Mouse (Mus musculus) kidney, embryonic 15.5 days (tissue): ENCODE measurements at regions not wholly inside any gene's neighbourhood (a gene's known extent, or its start where the extent isn't known, plus 50 kb on each side); places are given as distances from the start of the nearest gene placed in this dataset.

Source experiments
- ATAC-seq: fragments of 200-750 bp; cut with Nextera tagmentation; replicated peaks from 2 replicates; pipeline ENCODE4 v1.8.0; 2017; ENCODE audit warnings: moderate TSS enrichment; ENCODE audit not compliant: low FRiP score
- H3K27ac ChIP-seq: fragments of 300-500 bp; sonication (generic); 2 replicates; pipeline ENCODE4 v1.5.1; 2015; ENCODE audit warnings: mild to moderate bottlenecking, inconsistent platforms
- H3K27me3 ChIP-seq: fragments of 300-500 bp; sonication (generic); 2 replicates; pipeline ENCODE4 v1.6.1; 2015; ENCODE audit warnings: inconsistent platforms
- H3K36me3 ChIP-seq: fragments of 300-500 bp; sonication (generic); 2 replicates; pipeline ENCODE4 v1.6.1; 2015; ENCODE audit warnings: inconsistent platforms
- H3K4me1 ChIP-seq: fragments of 300-500 bp; sonication (generic); 2 replicates; pipeline ENCODE4 v1.6.1; 2015; ENCODE audit warnings: inconsistent platforms
- H3K4me2 ChIP-seq: fragments of 300-500 bp; sonication (generic); 2 replicates; pipeline ENCODE4 v1.6.1; 2015; ENCODE audit warnings: moderate library complexity, mild to moderate bottlenecking, inconsistent platforms
- H3K4me3 ChIP-seq: fragments of 300-500 bp; sonication (generic); replicated peaks from 2 replicates; pipeline ENCODE4 v1.5.1; 2015; ENCODE audit warnings: mild to moderate bottlenecking, inconsistent platforms
- H3K9ac ChIP-seq: fragments of 300-500 bp; sonication (generic); 2 replicates; pipeline ENCODE4 v1.6.1; 2015; ENCODE audit warnings: mild to moderate bottlenecking, inconsistent platforms
- H3K9me3 ChIP-seq: fragments of 300-500 bp; sonication (generic); replicated peaks from 2 replicates; pipeline ENCODE4 v1.6.1; 2016; ENCODE audit warnings: inconsistent platforms
- WGBS: fragments of 180-500 bp; shearing (Covaris S2); methylation state at CpG from one replicate; pipeline ENCODE4 v1.1.7; 2015; ENCODE audit warnings: mixed read lengths; 5-methylcytosine and 5-hydroxymethylcytosine counted together

- Histone ChIP-seq H3K4me2 (no peak overlapping the region), H3K27ac (no peak overlapping the region), H3K4me1 (no peaks in the 10 kb centered on the region), H3K36me3 (no peaks in the 10 kb centered on the region), H3K4me3 (no peak overlapping the region), H3K27me3 (no peaks in the 10 kb centered on the region), H3K9me3 (no peaks in the 10 kb centered on the region), H3K9ac (no peak overlapping the region)
- ATAC-seq: no peak
- WGBS: 78% methylated on average over 6 of the region's 6 CpGs
These were observed 161.7 kb downstream of the Rps29 start for GRCm38 (mm10) chr12:68997259-68997658.

GRCm38 (mm10) chr12:68996740-68997139 is 162.2 kb downstream of the Rps29 start:
- WGBS: 62% methylated on average over 12 of the region's 12 CpGs
- no peak overlapping the region for H3K27ac ChIP-seq
- no peaks in the 10 kb centered on the region for H3K4me1 ChIP-seq
- ATAC-seq: no peak
- no peaks in the 10 kb centered on the region for H3K36me3 ChIP-seq
- H3K9ac ChIP-seq: no peak overlapping the region
- H3K9me3 ChIP-seq: no peaks in the 10 kb centered on the region
- H3K4me2 ChIP-seq: no peak overlapping the region
- H3K4me3 ChIP-seq: no peak overlapping the region
- no peaks in the 10 kb centered on the region for H3K27me3 ChIP-seq

- Histone ChIP-seq H3K9ac (no peak overlapping the region), H3K27ac (no peak overlapping the region), H3K4me3 (no peak overlapping the region), H3K4me1 (no peaks in the 10 kb centered on the region), H3K4me2 (no peak overlapping the region), H3K36me3 (no peaks in the 10 kb centered on the region), H3K9me3 (no peaks in the 10 kb centered on the region), H3K27me3 (no peaks in the 10 kb centered on the region)
- 88% methylated on average over 4 of the region's 4 CpGs for WGBS
- ATAC-seq: no peak
These were observed 178.3 kb downstream of the Rps29 start for GRCm38 (mm10) chr12:68980640-68981039.

GRCm38 (mm10) chr12:68980173-68980572 is 178.8 kb downstream of the Rps29 start:
- no peak overlapping the region for H3K9ac ChIP-seq
- no peak overlapping the region for H3K4me3 ChIP-seq
- no peaks in the 10 kb centered on the region for H3K27me3 ChIP-seq
- H3K4me2 ChIP-seq: no peak overlapping the region
- no peak overlapping the region for H3K27ac ChIP-seq
- ATAC-seq: no peak
- no peaks in the 10 kb centered on the region for H3K4me1 ChIP-seq
- 72% methylated on average over 4 of the region's 4 CpGs for WGBS
- H3K9me3 ChIP-seq: no peaks in the 10 kb centered on the region
- H3K36me3 ChIP-seq: no peaks in the 10 kb centered on the region

GRCm38 (mm10) chr12:68979232-68979631 is 179.8 kb downstream of the Rps29 start:
- Histone ChIP-seq H3K4me3 (no peak overlapping the region), H3K4me1 (no peaks in the 10 kb centered on the region), H3K27ac (no peak overlapping the region), H3K36me3 (no peaks in the 10 kb centered on the region), H3K9ac (no peak overlapping the region), H3K4me2 (no peak overlapping the region), H3K27me3 (no peaks in the 10 kb centered on the region), H3K9me3 (no peaks in the 10 kb centered on the region)
- WGBS: 94% methylated on average over 3 of the region's 3 CpGs
- ATAC-seq: no peak

GRCm38 (mm10) chr12:68977276-68977675 is 181.7 kb downstream of the Rps29 start:
- WGBS: 47% methylated on average over 4 of the region's 4 CpGs
- H3K4me3 ChIP-seq: no peak overlapping the region
- H3K27me3 ChIP-seq: no peaks in the 10 kb centered on the region
- H3K4me1 ChIP-seq: no peaks in the 10 kb centered on the region
- H3K9ac ChIP-seq: no peak overlapping the region
- no peaks in the 10 kb centered on the region for H3K9me3 ChIP-seq
- H3K27ac ChIP-seq: no peak overlapping the region
- H3K36me3 ChIP-seq: no peaks in the 10 kb centered on the region
- no peak for ATAC-seq
- no peak overlapping the region for H3K4me2 ChIP-seq

GRCm38 (mm10) chr12:68947240-68947639 is 211.7 kb downstream of the Rps29 start:
- H3K9me3 ChIP-seq: no peaks in the 10 kb centered on the region
- H3K4me3 ChIP-seq: no peak overlapping the region
- no peak overlapping the region for H3K27ac ChIP-seq
- WGBS: 41% methylated on average over 2 of the region's 2 CpGs
- H3K4me1 ChIP-seq: no peaks in the 10 kb centered on the region
- no peak overlapping the region for H3K4me2 ChIP-seq
- H3K27me3 ChIP-seq: no peaks in the 10 kb centered on the region
- H3K9ac ChIP-seq: no peak overlapping the region
- no peaks in the 10 kb centered on the region for H3K36me3 ChIP-seq
- no peak for ATAC-seq

DNA sequence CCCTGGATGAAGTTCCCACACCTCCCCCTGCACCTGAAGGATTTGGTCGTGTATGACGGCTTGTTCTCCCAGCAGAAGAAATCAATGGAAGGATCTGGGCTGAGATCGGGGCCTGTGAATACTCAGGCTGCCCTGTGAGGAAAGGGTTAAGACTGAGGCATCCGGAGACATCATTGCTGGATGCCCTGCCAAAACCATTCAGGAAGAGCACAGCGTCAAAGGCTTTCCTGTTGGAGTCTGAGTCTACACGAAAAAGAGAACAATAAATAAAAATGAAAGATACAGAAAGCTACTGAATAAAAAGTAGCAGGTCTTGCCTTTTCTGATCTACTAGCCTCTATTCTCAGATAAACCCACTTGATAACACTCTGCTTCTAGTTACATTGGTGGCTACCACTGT is 248.4 kb downstream of the Rps29 start:
- H3K36me3 ChIP-seq: no peaks in the 10 kb centered on the region
- no peak overlapping the region for H3K9ac ChIP-seq
- no peak overlapping the region for H3K4me2 ChIP-seq
- no peak overlapping the region for H3K4me3 ChIP-seq
- WGBS: 35% methylated on average over 6 of the region's 6 CpGs
- no peaks in the 10 kb centered on the region for H3K9me3 ChIP-seq
- no peak for ATAC-seq
- no peaks in the 10 kb centered on the region for H3K27me3 ChIP-seq
- H3K27ac ChIP-seq: no peak overlapping the region
- no peaks in the 10 kb centered on the region for H3K4me1 ChIP-seq

GRCm38 (mm10) chr12:68904770-68905169 is 254.2 kb downstream of the Rps29 start:
- no peaks in the 10 kb centered on the region; the same call in 1 of the 2 replicates for H3K4me1 ChIP-seq
- no peaks in the 10 kb centered on the region for H3K27me3 ChIP-seq
- ATAC-seq: no peak
- H3K4me2 ChIP-seq: no peak overlapping the region
- no peak overlapping the region for H3K9ac ChIP-seq
- H3K9me3 ChIP-seq: no peaks in the 10 kb centered on the region
- no peak overlapping the region for H3K27ac ChIP-seq
- 95% methylated on average over 1 of the region's 1 CpGs for WGBS
- no peak overlapping the region for H3K4me3 ChIP-seq
- H3K36me3 ChIP-seq: no peaks in the 10 kb centered on the region

- no peak overlapping the region for H3K27ac ChIP-seq
- no peaks in the 10 kb centered on the region for H3K4me1 ChIP-seq
- H3K9ac ChIP-seq: no peak overlapping the region
- H3K27me3 ChIP-seq: no peaks in the 10 kb centered on the region
- 62% methylated on average over 3 of the region's 3 CpGs for WGBS
- no peaks in the 10 kb centered on the region for H3K36me3 ChIP-seq
- no peak for ATAC-seq
- no peak overlapping the region for H3K4me3 ChIP-seq
- H3K4me2 ChIP-seq: no peak overlapping the region
- no peaks in the 10 kb centered on the region for H3K9me3 ChIP-seq
These were observed 269.8 kb downstream of the Rps29 start for GRCm38 (mm10) chr12:68889141-68889540.

DNA sequence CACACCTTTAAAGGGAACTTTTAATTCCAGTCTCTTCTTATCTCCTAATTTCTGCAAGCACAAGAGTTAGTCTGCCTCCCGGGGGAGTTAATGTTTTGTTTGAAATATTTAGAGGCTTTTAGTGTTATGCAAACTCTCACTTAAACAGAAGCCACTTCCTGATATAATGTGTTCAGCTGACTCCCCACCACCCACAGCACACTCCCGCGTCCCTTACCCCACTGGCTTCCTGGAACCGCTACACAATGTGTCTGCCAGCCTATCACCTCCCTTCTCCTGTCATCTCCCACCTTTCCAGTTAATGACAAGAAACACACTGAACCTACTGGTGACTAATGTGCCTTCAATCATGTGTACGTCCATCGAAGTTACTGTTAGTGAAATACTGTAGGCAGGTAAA is 276.5 kb downstream of the Rps29 start:
- Histone ChIP-seq H3K9ac (no peak overlapping the region), H3K4me3 (no peak overlapping the region), H3K4me2 (no peak overlapping the region), H3K27me3 (no peaks in the 10 kb centered on the region), H3K4me1 (no peaks in the 10 kb centered on the region), H3K9me3 (no peaks in the 10 kb centered on the region), H3K27ac (no peak overlapping the region), H3K36me3 (no peaks in the 10 kb centered on the region)
- ATAC-seq: no peak
- 67% methylated on average over 6 of the region's 6 CpGs for WGBS

GRCm38 (mm10) chr12:68879425-68879824 is 279.6 kb downstream of the Rps29 start:
- Histone ChIP-seq H3K36me3 (no peaks in the 10 kb centered on the region), H3K9me3 (no peaks in the 10 kb centered on the region), H3K27ac (no peak overlapping the region), H3K9ac (no peak overlapping the region), H3K4me3 (no peak overlapping the region), H3K27me3 (no peaks in the 10 kb centered on the region), H3K4me1 (no peaks in the 10 kb centered on the region), H3K4me2 (no peak overlapping the region)
- no peak for ATAC-seq

GRCm38 (mm10) chr12:68871259-68871658 is 287.7 kb downstream of the Rps29 start:
- ATAC-seq: no peak
- H3K27me3 ChIP-seq: no peaks in the 10 kb centered on the region
- WGBS: 90% methylated on average over 4 of the region's 4 CpGs
- no peaks in the 10 kb centered on the region for H3K9me3 ChIP-seq
- no peak overlapping the region for H3K4me3 ChIP-seq
- no peak overlapping the region for H3K9ac ChIP-seq
- H3K36me3 ChIP-seq: no peaks in the 10 kb centered on the region
- H3K4me1 ChIP-seq: no peaks in the 10 kb centered on the region
- H3K4me2 ChIP-seq: no peak overlapping the region
- no peak overlapping the region for H3K27ac ChIP-seq
